Mouse (Mus musculus) forebrain, embryonic 11.5 days (tissue): Measurements from ENCODE around the gene Lcn8. TPM values are rescaled to one million over a fixed set of nuclear protein-coding genes. Genes with fewer than 3 reads are reported as not detected.

ENCODE experiments used
- ATAC-seq: fragments of 200-750 bp; cut with Nextera tagmentation; replicated peaks from 2 replicates; pipeline ENCODE4 v1.8.0; 2017; ENCODE audit warnings: moderate TSS enrichment; ENCODE audit not compliant: low FRiP score
- DNase-seq: peaks from one replicate; pipeline ENCODE4 v3.0.0-alpha.2; 2017; ENCODE audit warnings: low spot score
- H3K27ac ChIP-seq: fragments of 300-500 bp; sonication (generic); 2 replicates; pipeline ENCODE4 v1.5.1; 2014; ENCODE audit warnings: low read depth, low read length
- H3K27me3 ChIP-seq: fragments of 300-500 bp; sonication (generic); 2 replicates; pipeline ENCODE4 v1.6.1; 2014; ENCODE audit warnings: mild to moderate bottlenecking, low read length, mixed read lengths; ENCODE audit not compliant: control insufficient read depth, insufficient read depth
- H3K36me3 ChIP-seq: fragments of 300-500 bp; sonication (generic); 2 replicates; pipeline ENCODE4 v1.6.1; 2014; ENCODE audit warnings: mild to moderate bottlenecking, low read length, moderate library complexity, mixed read lengths; ENCODE audit not compliant: control insufficient read depth, insufficient read depth
- H3K4me1 ChIP-seq: fragments of 300-500 bp; sonication (generic); replicated peaks from 2 replicates; pipeline ENCODE4 v1.6.1; 2014; ENCODE audit warnings: low read length, mixed read lengths; ENCODE audit not compliant: control insufficient read depth, insufficient read depth
- H3K4me2 ChIP-seq: fragments of 300-500 bp; sonication (generic); 2 replicates; pipeline ENCODE4 v1.6.1; 2014; ENCODE audit warnings: low read depth, mild to moderate bottlenecking, low read length, moderate library complexity, mixed read lengths; ENCODE audit not compliant: severe bottlenecking
- H3K4me3 ChIP-seq: fragments of 300-500 bp; sonication (generic); 2 replicates; pipeline ENCODE4 v1.5.1; 2014; ENCODE audit warnings: low read depth, low read length
- H3K9ac ChIP-seq: fragments of 300-500 bp; sonication (generic); 2 replicates; pipeline ENCODE4 v1.6.1; 2014; ENCODE audit warnings: low read length
- H3K9me3 ChIP-seq: fragments of 300-500 bp; sonication (generic); 2 replicates; pipeline ENCODE4 v1.6.1; 2016; ENCODE audit warnings: low read length, mixed read lengths; ENCODE audit not compliant: control insufficient read depth
- WGBS: fragments of 180-500 bp; shearing (Covaris S2); extraction: QIAGEN DNeasy Blood & Tissue Kit; methylation state at CpG from one replicate; pipeline ENCODE4 v1.1.7; 2014; 5-methylcytosine and 5-hydroxymethylcytosine counted together
- polyA plus RNA-seq: library from polyadenylated mRNA; unstranded; fragments of >200 nt; fragmentation: Nextera tagmentation; extraction: Ambion mirVana; gene quantifications from 2 replicates; pipeline ENCODE4 v1.2.1, GENCODE M21; 2014

The Lcn8 gene
- polyA plus RNA-seq, 1 experiment from 2014 or later = not detected

- Histone ChIP-seq H3K9me3 (no peaks in the 10 kb centered on the region), H3K4me2 (no peak overlapping the region), H3K36me3 (no peaks in the 10 kb centered on the region), H3K27me3 (no peaks in the 10 kb centered on the region; the same call in 1 of the 2 replicates), H3K4me1 (no peaks in the 10 kb centered on the region; the same call in 1 of the 2 replicates), H3K4me3 (no peak overlapping the region), H3K27ac (no peak overlapping the region), H3K9ac (no peak overlapping the region)
- ATAC-seq (no peak), DNase-seq (no peak)
- WGBS = 80% methylated on average over 5 of the region's 5 CpGs
These were observed 26.9 kb upstream of the Lcn8 start for GRCm38 (mm10) chr2:25625986-25626385.

GRCm38 (mm10) chr2:25627811-25628210 lies 25.1 kb upstream of the Lcn8 start, which contains the start of gene Fcna:
Gene Fcna, minus strand, starts transcription at chr2:25628030.
- H3K36me3 ChIP-seq = no peaks in the 10 kb centered on the region
- H3K4me2 ChIP-seq = no peak within 1 kb of the TSS
- H3K27me3 ChIP-seq = no peaks in the 10 kb centered on the region; the same call in 1 of the 2 replicates
- H3K27ac ChIP-seq = no peak within 1 kb of the TSS
- H3K9me3 ChIP-seq = no peaks in the 10 kb centered on the region
- 80% methylated on average over 6 of the region's 6 CpGs for WGBS
- ATAC-seq (no peak), DNase-seq (no peak)
- H3K4me3 ChIP-seq = no peak within 1 kb of the TSS
- no peak within 1 kb of the TSS for H3K9ac ChIP-seq
- no peaks in the 10 kb centered on the region for H3K4me1 ChIP-seq

- Histone ChIP-seq H3K9ac (no peak overlapping the region), H3K27ac (no peak overlapping the region), H3K36me3 (no peaks in the 10 kb centered on the region), H3K9me3 (no peaks in the 10 kb centered on the region), H3K4me3 (no peak overlapping the region), H3K4me2 (no peak overlapping the region), H3K4me1 (no peaks in the 10 kb centered on the region), H3K27me3 (no peaks in the 10 kb centered on the region; the same call in 1 of the 2 replicates)
- WGBS = 61% methylated on average over 4 of the region's 4 CpGs
- ATAC-seq (no peak), DNase-seq (no peak)
These were observed 24.2 kb upstream of the Lcn8 start for GRCm38 (mm10) chr2:25628738-25629137.

- Histone ChIP-seq H3K4me2 (no peak overlapping the region), H3K9ac (no peak overlapping the region), H3K27me3 (no peaks in the 10 kb centered on the region), H3K4me1 (no peaks in the 10 kb centered on the region), H3K36me3 (no peaks in the 10 kb centered on the region), H3K27ac (no peak overlapping the region), H3K9me3 (no peaks in the 10 kb centered on the region), H3K4me3 (no peak overlapping the region)
- no peak for ATAC-seq
- DNase-seq = no peak
- 83% methylated on average over 3 of the region's 3 CpGs for WGBS
These were observed 19.3 kb upstream of the Lcn8 start for GRCm38 (mm10) chr2:25633616-25634015.

GRCm38 (mm10) chr2:25634046-25634445 lies 18.9 kb upstream of the Lcn8 start:
- DNase-seq (no peak), ATAC-seq (no peak)
- no peak overlapping the region for H3K4me3 ChIP-seq
- H3K9ac ChIP-seq = no peak overlapping the region
- H3K4me2 ChIP-seq = no peak overlapping the region
- no peaks in the 10 kb centered on the region for H3K9me3 ChIP-seq
- WGBS = 30% methylated on average over 1 of the region's 1 CpGs
- H3K4me1 ChIP-seq = no peaks in the 10 kb centered on the region
- no peak overlapping the region for H3K27ac ChIP-seq
- H3K36me3 ChIP-seq = no peaks in the 10 kb centered on the region
- H3K27me3 ChIP-seq = no peaks in the 10 kb centered on the region

- no peaks in the 10 kb centered on the region for H3K27me3 ChIP-seq
- ATAC-seq = no peak
- H3K4me3 ChIP-seq = no peak overlapping the region
- H3K4me2 ChIP-seq = no peak overlapping the region
- H3K9ac ChIP-seq = no peak overlapping the region
- DNase-seq = peak; percentile 76
- H3K36me3 ChIP-seq = no peaks in the 10 kb centered on the region
- H3K9me3 ChIP-seq = no peaks in the 10 kb centered on the region
- H3K4me1 ChIP-seq = no peaks in the 10 kb centered on the region
- no peak overlapping the region for H3K27ac ChIP-seq
- 18% methylated on average over 6 of the region's 6 CpGs for WGBS
These were observed 13.0 kb upstream of the Lcn8 start for GRCm38 (mm10) chr2:25639890-25640289.

- Histone ChIP-seq H3K9me3 (no peaks in the 10 kb centered on the region), H3K4me1 (no peaks in the 10 kb centered on the region), H3K27me3 (no peaks in the 10 kb centered on the region), H3K4me3 (no peak overlapping the region), H3K9ac (no peak overlapping the region), H3K27ac (no peak overlapping the region), H3K4me2 (no peak overlapping the region), H3K36me3 (no peaks in the 10 kb centered on the region)
- no peak for DNase-seq
- WGBS = 50% methylated on average over 1 of the region's 1 CpGs
- no peak for ATAC-seq
These were observed 1.6 kb downstream of the Lcn8 start for GRCm38 (mm10) chr2:25654502-25654901.

GRCm38 (mm10) chr2:25656691-25657090 lies 3.8 kb downstream of the Lcn8 start:
- Histone ChIP-seq H3K9me3 (no peaks in the 10 kb centered on the region), H3K36me3 (no peaks in the 10 kb centered on the region), H3K4me1 (no peaks in the 10 kb centered on the region), H3K4me3 (no peak overlapping the region), H3K4me2 (no peak overlapping the region), H3K27ac (no peak overlapping the region), H3K9ac (no peak overlapping the region), H3K27me3 (no peaks in the 10 kb centered on the region)
- ATAC-seq = no peak
- DNase-seq = no peak
- 87% methylated on average over 4 of the region's 4 CpGs for WGBS

GRCm38 (mm10) chr2:25657246-25657645 lies 4.3 kb downstream of the Lcn8 start:
- Histone ChIP-seq H3K4me2 (no peak overlapping the region), H3K27me3 (no peaks in the 10 kb centered on the region), H3K9ac (no peak overlapping the region), H3K36me3 (no peaks in the 10 kb centered on the region), H3K4me3 (no peak overlapping the region), H3K4me1 (no peaks in the 10 kb centered on the region), H3K9me3 (no peaks in the 10 kb centered on the region), H3K27ac (no peak overlapping the region)
- no peak for ATAC-seq
- no peak for DNase-seq
- 92% methylated on average over 4 of the region's 4 CpGs for WGBS
